Mouse (Mus musculus): ENCODE measurements around the gene Arrb1.

Gene Arrb1

DNA sequence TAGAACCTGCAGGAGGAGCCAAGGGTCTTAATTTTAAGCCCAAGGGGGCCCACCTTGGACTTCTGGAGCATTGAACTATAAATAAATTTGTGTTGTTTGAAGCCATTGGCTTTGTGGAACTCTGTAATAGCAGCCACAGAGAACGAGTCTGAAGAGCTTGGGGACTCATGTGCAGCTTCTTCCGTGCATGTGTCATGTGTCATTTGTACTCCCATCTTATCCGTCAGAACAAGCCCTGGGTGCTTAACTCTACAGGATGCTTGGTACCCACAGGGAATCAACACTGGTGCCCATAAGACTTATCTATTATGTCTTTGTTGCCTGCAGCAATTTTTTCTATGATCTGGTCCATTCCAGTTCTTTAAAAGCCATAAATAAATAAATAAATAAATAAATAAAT lies 43.0 kb downstream of the Arrb1 start:
- DNase-seq (ENCODE audit: low read depth in 2 of 2, low spot score in 2 of 2): no peak

DNA sequence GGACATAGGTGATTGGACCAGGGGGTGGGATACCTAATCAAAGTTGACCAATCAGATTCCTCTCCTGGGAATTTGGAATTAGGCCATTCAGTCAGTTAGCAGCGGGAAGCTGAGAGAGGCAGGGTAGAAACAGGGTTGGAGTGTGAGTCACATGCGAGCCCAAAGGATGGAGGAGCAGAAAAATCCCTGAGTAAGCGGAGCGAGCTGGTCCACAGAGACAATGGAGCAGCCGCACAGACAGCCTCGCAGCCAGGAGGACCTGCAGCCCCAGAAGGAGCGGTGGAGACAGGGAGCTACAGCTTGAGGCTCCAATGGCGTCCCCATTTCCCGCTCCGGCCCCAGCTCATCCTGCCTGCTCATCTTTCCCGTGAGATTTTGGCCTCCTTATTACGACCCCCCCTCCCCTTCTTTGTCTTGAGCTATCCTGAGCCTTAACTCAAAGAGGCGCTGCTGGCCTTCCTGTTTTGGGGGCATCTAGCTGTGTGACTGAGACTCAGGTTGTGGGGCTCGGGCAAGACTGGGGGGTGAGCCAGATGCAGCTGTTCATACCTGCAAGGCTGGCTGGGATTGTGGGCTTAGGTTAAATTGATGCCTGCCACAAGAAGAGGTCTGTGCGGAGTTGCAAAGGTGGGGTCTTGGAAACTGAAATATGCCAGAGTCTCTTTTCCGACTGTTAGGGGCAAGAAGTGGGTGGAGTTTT lies 44.4 kb downstream of the Arrb1 start:
- no peak for DNase-seq (ENCODE audit: low read depth in 2 of 2, low spot score in 2 of 2)

DNA sequence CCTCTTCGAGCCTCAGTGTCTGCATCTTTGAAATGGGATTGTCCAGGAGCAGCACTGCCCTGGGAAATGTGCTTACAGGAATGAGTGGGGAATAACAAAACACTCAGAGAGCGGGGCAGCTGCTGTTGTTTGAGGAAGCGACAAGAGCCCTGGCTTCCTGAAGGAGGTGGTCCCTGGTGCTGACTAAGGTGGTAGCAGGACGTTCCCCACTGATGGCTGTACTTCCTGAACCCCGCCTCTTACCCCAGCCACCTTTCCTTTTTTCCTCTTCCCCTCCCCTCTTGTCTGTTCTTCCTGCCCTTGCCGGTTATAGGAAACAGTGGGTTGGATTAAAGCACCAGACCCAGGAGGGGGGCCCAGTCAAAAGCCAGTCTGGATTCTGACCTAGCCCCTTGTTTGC lies 45.0 kb downstream of the Arrb1 start:
- no peak for DNase-seq (ENCODE audit: low read depth in 2 of 2, low spot score in 2 of 2)

DNA sequence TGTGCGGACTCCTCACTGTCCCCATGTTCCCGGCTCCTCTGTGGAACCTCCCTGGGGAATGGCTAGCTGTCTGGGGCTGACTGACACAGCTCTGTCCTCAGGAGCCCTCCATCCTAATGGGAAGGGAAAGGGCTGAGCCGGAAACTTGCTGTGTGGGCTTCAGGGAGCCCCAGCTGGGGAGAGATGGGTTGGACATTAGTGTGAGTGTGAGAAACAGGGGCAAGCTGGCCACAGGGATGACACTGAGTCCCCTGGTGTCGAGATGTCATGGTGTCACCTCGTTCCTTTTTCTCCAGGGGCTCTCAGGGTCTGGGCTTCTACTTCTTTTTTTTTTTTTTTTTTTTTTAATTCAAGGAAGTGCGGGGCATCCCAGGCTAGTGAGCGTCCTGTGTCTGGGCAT lies 47.0 kb downstream of the Arrb1 start:
- DNase-seq (ENCODE audit: low read depth in 2 of 2, low spot score in 2 of 2): no peak

DNA sequence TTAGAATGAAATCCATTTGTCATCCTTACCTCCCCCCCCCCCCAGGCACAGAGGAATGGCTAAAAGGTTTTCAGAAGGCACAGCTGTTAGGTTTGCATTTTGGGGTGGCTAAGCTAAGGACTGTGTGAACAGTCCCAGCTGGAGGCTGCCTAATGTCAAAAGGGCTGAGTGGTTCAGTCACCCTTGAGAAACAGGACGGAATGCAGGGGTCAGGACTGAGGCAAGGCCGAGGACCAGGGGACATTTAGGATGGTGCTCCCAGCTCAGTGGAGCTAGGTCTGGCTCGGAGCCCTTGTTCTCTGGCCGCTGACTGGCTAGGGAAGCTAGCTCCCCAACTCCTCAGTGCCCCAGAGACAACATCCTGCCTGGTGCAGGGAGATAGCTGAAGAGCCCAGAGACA lies 47.6 kb downstream of the Arrb1 start:
- DNase-seq (ENCODE audit: low read depth in 2 of 2, low spot score in 2 of 2): no peak

DNA sequence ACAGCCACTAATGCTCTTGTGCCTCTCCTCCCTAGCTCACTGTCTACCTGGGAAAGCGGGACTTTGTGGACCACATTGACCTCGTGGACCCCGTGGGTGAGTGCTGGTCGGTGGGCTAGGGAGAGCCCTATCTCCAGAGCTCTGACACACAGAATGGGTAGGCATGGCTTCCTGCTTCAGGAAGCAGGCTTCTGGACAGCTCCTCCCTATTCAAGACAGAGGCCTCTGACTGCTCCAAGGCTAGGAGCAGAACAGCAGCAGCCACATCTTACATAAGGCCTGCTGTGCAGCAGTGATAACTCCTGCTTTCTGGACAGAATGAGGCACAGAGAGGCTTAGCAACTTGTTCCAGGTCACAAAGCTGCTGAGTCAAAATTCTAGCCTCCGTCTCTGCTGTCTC lies 48.4 kb downstream of the Arrb1 start:
- no peak for DNase-seq (ENCODE audit: low read depth in 2 of 2, low spot score in 2 of 2)

DNA sequence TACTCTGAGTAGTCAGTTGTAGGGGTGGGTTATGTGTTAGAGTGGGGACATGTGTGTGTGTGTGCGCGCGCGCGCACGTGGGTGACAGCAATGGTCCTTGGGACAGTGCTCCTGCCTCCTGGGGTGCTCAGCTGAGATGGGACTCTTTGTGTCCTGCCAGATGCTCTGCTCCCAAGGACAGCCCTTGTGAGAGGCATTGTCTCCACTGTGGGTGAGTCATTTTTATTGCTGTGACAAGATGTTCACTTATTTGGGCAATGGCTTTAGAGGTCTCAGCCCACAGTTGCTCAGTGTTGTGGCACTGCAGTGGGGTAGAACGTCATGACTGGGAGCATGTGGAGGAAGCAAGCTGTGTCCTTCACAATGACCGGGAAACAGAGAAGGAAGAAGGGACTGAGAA lies 50.7 kb downstream of the Arrb1 start:
- DNase-seq (ENCODE audit: low read depth in 2 of 2, low spot score in 2 of 2): no peak

DNA sequence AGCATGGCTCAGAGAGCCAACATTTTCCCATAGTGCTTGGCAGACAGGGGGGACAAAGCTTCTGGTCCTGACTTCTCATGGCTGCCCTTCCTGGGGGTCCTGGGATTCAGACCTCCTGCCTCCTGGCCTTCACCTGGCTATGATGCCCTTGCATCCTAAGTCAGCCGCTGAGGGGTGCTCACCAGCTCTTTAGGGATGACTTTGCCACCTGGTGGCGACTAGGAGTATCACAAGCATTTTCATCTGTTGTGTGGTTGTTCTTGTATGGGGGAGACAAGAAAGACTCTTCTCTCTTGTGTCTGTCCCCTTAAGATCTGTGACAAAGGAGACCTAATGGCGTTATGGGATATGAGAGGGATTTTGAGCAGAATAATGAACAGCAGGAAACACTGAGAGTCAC lies 54.8 kb downstream of the Arrb1 start:
- DNase-seq (ENCODE audit: low read depth in 2 of 2, low spot score in 2 of 2): peak; percentile 61 to 64

DNA sequence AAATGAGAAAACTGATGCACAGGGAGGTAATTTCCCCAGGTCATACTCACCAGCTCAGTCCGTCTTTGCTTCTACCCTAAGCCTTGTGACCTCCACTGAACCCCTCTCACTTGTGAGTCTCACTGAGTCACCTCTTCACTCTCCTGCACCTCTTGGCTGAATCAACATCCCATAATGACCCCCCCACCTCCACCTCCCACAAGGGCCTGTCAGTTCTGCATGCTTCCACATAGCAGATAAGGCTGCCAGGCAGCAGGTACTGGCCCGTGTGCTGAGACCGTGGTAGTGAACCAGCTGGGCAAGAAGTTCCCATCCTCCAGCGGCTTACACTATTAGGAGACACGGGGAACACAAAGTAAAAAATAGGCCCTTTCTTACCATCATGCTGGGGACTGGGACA lies 55.4 kb downstream of the Arrb1 start:
- DNase-seq (ENCODE audit: low read depth in 2 of 2, low spot score in 2 of 2): no peak

DNA sequence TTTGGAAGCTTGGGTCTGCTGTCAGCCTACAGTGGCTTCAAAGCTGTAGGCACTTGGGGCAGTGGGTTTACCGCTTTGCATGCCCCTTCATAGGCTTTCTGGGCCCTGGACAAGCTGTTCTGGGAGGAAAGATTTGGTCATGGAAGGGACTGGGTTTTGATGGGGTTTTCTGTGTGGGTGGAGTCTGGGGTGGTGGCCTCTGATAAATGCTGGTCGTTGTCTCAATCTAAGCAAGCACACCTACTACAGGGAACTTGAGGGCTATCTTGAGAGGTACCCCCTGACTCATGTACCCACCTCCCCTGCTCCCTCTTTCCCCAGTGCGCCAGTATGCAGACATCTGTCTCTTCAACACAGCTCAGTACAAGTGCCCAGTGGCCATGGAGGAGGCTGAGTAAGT lies 57.4 kb downstream of the Arrb1 start:
- DNase-seq (ENCODE audit: low read depth in 2 of 2, low spot score in 2 of 2): no peak

DNA sequence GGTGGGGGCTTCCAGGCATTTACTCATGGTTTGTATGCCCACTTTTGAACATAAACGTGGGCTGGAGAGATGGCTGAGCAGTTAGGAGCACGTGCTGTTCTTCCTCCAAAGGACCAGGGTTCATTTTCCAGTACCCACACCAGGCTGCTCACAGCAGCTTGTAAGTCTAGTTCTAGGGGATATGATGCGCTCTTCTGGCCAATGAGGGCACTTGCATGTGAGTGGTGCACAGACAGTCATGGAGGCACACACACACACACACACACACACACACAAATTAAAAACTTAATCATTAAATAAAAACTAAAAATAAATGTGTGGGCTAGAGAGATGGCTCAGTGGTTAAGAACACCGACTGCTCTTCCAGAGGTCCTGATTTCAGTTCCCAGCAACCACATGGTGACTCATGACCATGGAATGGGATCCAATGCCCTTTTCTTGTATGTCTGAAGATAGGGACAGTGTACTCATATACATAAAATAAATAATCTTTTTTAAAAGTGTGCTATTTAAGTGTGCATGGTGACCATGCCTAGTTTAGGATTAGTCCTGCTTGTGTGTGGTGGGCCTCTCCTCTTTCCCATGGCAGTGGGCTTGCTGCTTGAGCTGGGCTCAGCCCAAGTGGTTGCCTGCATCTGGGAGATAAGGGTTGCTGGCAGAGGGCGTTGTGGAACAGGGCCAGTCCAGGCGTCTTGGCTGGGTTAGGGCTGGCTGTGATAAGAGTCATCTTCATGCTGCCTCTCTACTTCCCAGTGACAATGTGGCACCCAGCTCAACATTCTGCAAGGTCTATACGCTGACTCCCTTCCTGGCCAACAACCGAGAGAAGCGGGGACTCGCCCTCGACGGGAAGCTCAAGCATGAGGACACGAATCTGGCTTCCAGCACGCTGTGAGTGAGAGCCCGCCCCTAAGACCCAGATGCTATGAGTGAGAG lies 58.9 kb downstream of the Arrb1 start:
- no peak for DNase-seq (ENCODE audit: low read depth in 2 of 2, low spot score in 2 of 2)

DNA sequence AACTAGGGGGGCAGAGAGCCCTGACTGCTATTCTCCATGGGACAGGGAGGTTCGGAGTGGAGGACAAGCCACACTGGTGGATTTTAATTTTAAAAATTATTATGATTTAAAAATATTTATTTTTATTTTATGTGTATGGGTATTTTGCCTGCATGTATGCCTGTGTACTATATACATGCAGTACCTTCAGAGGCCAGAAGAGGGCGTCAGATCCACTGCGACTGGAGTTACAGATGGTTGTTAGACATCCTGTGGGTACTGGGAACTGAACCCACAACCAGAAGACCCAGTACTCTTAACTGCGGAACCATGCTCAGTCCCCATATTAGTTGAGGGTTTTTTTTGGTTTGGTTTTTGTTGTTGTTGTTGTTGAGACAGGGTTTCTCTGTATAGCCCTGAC lies 63.5 kb downstream of the Arrb1 start:
- no peak for DNase-seq (ENCODE audit: low read depth in 2 of 2, low spot score in 2 of 2)

DNA sequence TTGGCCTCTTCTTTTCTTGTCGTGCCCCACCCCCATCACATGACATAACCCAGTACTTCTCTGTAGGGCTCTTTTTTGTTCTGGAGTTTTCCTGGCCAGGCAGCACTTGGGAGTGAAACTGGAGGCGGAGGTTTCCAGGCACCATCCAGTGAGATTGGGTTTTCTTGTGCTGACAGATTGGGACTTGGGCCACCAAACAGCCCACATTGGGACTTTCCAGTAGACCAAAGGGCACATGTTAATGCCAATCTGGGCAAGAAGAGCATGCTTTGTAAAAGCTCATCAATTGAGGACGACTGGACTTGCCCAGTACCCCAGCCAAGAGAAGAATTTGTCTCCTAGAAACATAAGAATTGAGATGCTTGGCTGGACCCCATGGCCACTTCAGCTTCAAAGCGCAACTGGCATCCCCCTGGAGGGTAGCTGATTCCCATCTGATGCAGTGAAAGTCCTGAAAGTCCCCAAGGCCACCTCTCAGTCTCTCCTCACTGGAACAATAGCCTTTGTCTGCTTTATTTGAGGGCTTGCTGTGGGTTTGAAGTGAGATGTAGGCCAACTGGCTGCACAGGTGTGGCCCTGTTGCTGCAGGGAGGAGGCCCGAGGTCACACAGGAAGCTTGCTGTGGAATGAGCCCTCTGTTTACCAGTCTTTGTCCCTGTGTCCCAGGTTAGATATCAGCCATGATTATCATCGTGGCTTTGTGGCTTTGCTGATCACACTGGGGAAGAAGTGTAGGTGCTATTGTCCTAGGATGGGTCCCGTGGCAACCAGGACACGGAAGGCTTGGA lies 68.8 kb downstream of the Arrb1 start:
- DNase-seq (ENCODE audit: low read depth in 2 of 2, low spot score in 2 of 2): no peak

DNA sequence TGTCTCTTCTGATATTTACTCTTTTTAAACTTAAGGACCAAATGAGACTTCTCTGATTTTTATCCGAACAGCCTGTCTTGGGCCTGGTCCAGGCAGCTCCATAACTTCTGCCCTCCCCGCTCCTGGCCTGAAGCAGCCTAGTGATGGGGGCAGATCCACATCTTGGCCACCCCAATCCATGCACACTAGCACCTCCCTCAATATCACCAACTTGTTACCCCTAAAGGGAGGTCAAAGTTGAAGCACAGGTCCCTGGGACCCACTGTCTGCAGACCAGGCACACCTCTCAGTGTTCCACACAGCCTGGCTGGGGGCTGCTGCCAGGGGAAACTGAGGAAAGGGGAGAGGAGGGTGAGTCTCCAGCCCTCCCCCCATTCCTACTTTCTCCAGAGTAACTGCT lies 69.8 kb downstream of the Arrb1 start:
- no peak for DNase-seq (ENCODE audit: low read depth in 2 of 2, low spot score in 2 of 2)

DNA sequence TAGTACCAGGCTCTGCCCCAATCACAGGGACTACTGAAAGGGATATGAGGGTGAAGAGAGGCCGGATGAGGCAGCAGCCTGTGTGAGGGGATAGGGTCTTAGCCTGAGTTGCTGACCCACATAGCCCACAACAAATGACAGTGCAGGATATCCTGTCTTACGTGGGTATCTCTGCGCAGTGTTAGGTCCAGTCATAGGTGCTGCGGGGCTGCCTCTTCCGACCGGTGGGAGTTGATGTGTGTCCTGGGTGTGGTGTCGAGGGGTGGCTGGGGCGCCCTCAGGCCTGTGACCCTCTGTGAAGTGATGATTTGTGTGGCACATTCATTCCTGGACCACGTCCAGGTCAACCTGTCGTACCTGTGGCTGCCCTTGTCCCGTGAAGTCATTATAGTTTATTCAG lies 71.0 kb downstream of the Arrb1 start:
- no peak for DNase-seq (ENCODE audit: low read depth in 2 of 2, low spot score in 2 of 2)

DNA sequence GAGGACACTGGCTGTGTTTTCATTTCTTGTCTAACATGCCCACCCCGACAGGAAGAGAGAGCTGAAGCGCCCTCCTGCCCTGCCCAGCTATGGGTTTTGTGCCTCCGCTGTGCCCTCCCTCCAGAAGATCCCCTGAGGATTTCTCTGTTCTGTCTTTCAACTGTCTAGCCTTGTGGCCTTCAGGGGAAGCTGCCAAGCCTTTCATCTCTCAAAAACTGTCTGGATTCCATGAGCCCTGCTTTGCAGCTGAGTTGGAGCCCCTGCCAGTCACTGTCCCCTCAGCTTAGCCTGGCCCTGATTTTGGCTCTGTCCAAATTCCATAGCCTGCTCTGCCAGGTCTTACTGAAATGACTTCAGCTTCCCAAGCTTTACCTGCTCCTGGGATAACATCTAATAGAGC lies 71.5 kb downstream of the Arrb1 start:
- DNase-seq (ENCODE audit: low read depth in 2 of 2, low spot score in 2 of 2): no peak

DNA sequence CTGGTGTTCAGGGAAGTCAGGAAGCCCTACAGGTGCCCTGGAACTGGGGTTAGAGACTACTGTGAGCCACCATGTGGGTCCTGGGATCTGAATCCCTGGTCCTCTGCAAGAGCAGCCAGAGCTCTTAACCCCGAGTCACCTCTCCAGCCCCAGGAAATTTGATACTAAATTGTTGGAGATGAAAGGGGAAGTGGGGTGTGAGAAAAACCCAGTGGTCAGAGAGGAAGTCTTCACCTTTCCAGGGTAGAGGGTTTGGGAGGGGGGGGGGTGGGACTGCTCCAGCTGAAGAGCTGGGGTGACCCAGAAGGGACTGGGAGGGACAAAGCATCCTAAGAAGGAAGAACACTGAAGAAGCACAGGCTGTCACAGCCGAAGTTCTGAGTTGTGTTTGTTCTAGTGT lies 72.4 kb downstream of the Arrb1 start:
- DNase-seq (ENCODE audit: low read depth in 2 of 2, low spot score in 2 of 2): no peak

DNA sequence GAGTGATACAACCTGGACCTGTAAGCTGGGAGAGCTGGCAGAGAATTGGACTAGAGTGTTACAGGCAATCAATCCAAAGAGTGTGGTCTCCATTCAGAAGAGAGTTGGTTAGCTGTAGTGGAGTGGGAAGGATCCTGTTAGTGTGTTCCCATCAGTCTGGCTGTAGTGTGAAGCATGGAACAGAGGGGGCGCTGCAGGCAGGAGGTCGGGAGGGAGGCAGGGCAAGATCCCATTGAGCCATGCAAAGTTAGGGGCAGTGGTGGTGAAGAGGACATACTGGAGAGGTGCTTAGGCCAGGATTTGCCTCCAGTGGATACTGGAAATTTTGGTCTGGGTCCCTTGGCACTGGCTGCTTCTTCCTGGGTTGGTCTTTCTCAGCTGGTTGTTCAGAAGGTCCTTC lies 83.0 kb downstream of the Arrb1 start:
- no peak for DNase-seq (ENCODE audit: low read depth in 2 of 2, low spot score in 2 of 2)

DNA sequence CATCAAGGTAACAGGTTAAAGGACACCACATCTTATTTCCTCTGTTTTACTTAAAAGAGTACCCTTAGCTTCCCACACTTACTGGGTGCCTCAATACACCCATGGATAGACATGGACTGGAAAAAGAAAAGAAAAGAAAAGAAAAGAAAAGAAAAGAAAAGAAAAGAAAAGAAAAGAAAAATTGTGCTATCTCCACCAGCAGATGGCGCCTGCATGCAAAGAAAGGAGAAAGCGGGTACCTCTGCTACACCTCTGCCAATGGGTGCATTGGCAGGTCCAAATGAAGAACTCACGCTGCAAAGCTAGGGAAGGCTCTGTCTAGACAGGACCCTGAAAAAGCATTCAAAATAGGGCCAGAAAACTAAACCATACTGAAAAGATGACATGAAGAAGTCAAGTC lies 83.6 kb downstream of the Arrb1 start:
- peak; percentile 15 to 28 for DNase-seq (ENCODE audit: low read depth in 2 of 2, low spot score in 2 of 2)

DNA sequence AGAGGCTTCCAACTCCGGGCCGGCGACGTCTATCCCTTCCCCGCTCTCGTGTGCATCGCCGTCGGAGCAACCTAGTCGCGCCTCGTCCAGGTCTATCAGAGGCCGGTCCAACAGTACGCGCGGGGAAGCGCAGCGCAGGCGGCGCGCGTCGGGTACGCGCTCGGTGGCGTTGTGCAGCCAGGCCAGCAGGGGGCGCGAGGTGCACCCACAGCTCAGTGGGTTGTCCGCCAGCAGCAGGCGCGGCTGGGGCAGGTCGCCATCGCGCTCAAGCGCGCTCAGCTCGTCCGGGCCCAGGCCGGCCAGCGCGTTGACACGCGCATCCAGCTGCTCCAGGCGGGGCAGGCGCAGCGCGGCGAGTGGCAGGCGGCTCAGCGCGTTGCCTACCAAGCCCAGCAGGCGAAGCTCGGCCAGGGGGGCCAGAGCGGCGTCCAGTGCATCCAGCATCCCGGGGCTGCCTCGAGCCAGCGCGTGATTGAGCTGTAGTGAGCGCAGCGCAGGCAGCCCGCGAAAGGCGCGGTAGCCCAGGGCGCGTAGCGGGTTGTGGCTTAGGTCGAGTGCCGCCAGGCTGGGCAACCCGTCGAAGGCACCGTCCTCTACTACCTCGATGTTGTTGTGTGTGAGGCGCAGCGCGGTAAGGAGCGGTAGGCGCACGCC lies 90.6 kb downstream of the Arrb1 start:
- DNase-seq (ENCODE audit: low read depth in 2 of 2, low spot score in 2 of 2): peak; percentile 69 to 76

All from CD8-positive naive resting alpha-beta T cell, adult 2 months (primary cell).